Mouse (Mus musculus) olfactory bulb, adult 2 months (tissue): ENCODE results near the gene Olfr654. TPM values are rescaled to one million over a fixed set of nuclear protein-coding genes. Genes with fewer than 3 reads are reported as not detected.

Experiments used
- H3K27ac ChIP-seq: fragments of 200-500 bp; 2 replicates; pipeline ENCODE4 v1.5.1; 2012; ENCODE audit warnings: low read depth, low read length; ENCODE audit not compliant: insufficient read depth
- H3K4me1 ChIP-seq: fragments of 200-500 bp; 2 replicates; pipeline ENCODE4 v1.6.1; 2012; ENCODE audit warnings: low read length; ENCODE audit not compliant: control insufficient read depth, insufficient read depth
- H3K4me3 ChIP-seq: fragments of 200-500 bp; 2 replicates; pipeline ENCODE4 v1.5.1; 2012; ENCODE audit warnings: mild to moderate bottlenecking, low read depth, low read length, moderate library complexity; ENCODE audit not compliant: insufficient read depth
- CTCF ChIP-seq: fragments of 200-500 bp; IDR thresholded peaks from 2 replicates; pipeline ENCODE4 v1.5.1; 2012; ENCODE audit warnings: low read depth, mild to moderate bottlenecking, low read length, moderate library complexity; ENCODE audit not compliant: insufficient read depth
- POLR2A ChIP-seq: fragments of 200-500 bp; IDR thresholded peaks from 2 replicates; pipeline ENCODE4 v1.6.1; 2012; ENCODE audit warnings: mild to moderate bottlenecking, low read depth, low read length, moderate library complexity; ENCODE audit not compliant: insufficient read depth
- WGBS: fragments of 180-500 bp; shearing (Covaris S2); methylation state at CpG from one replicate; pipeline ENCODE4 v1.1.7; 2018; 5-methylcytosine and 5-hydroxymethylcytosine counted together
- polyA plus RNA-seq: library from polyadenylated mRNA; stranded (reverse); fragments of >200 nt; gene quantifications from 2 replicates; pipeline ENCODE4 v1.2.4, GENCODE M21; 2012; ENCODE audit warnings: low replicate concordance; ENCODE audit not compliant: missing spikeins, insufficient read depth, insufficient read length

Gene Olfr654
- polyA plus RNA-seq, 1 experiment, result not detected

GRCm38 (mm10) chr7:104603173-104603572 is 16.3 kb downstream of the Olfr654 start:
- no peak overlapping the region for H3K27ac ChIP-seq
- 4% methylated on average over 3 of the region's 3 CpGs for WGBS
- H3K4me1 ChIP-seq, result no peaks in the 10 kb centered on the region
- no peak overlapping the region for H3K4me3 ChIP-seq
- TF ChIP-seq POLR2A, result no peak

GRCm38 (mm10) chr7:104604727-104605126 is 17.9 kb downstream of the Olfr654 start:
- no peak overlapping the region for H3K4me3 ChIP-seq
- H3K4me1 ChIP-seq, result no peaks in the 10 kb centered on the region
- no peak overlapping the region for H3K27ac ChIP-seq
- TF ChIP-seq CTCF (no peak), POLR2A (no peak)

GRCm38 (mm10) chr7:104613655-104614054 is 26.8 kb downstream of the Olfr654 start, which contains the start of gene Olfr656:
TSS of gene Olfr656 (plus strand) at chr7:104613955.
- 70% methylated on average over 4 of the region's 4 CpGs for WGBS
- H3K4me3 ChIP-seq, result no peak within 1 kb of the TSS
- H3K27ac ChIP-seq, result no peak within 1 kb of the TSS
- no peaks in the 10 kb centered on the region for H3K4me1 ChIP-seq
- no peak for TF ChIP-seq CTCF
- TF ChIP-seq POLR2A, result no peak

GRCm38 (mm10) chr7:104624494-104624893 is 37.7 kb downstream of the Olfr654 start, which contains the start of gene Olfr657:
TSS of gene Olfr657 (plus strand) at chr7:104624794.
- Histone ChIP-seq H3K4me3 (no peak within 1 kb of the TSS), H3K27ac (no peak within 1 kb of the TSS), H3K4me1 (no peaks in the 10 kb centered on the region)
- TF ChIP-seq CTCF (no peak), POLR2A (no peak)

Other genes starting within 250 kb of the Olfr654 start
- gene Trim12c, start 233.7 kb upstream of the Olfr654 start, polyA plus RNA-seq, result not detected in 2 replicates
- gene Trim30b, start 217.1 kb upstream of the Olfr654 start, polyA plus RNA-seq, result not detected in 2 replicates
- not detected in 2 replicates for gene Trim30c, start 186.2 kb upstream of the Olfr654 start, polyA plus RNA-seq
- gene Trim30a, start 121.8 kb upstream of the Olfr654 start, polyA plus RNA-seq, result not detected in 2 replicates
- gene Trim30d, start 79.2 kb upstream of the Olfr654 start, polyA plus RNA-seq, result not detected in 2 replicates
- gene Olfr651, start 36.9 kb upstream of the Olfr654 start, polyA plus RNA-seq, result not detected in 2 replicates
- not detected in 2 replicates for gene Olfr652, start 26.1 kb upstream of the Olfr654 start, polyA plus RNA-seq
- not detected in 2 replicates for gene Olfr653, start 9.7 kb upstream of the Olfr654 start, polyA plus RNA-seq
- gene Olfr655, start 14.8 kb downstream of the Olfr654 start, polyA plus RNA-seq, result not detected in 2 replicates
- not detected in 2 replicates for gene Olfr656, start 26.9 kb downstream of the Olfr654 start, polyA plus RNA-seq
- not detected in 2 replicates for gene Olfr657, start 37.8 kb downstream of the Olfr654 start, polyA plus RNA-seq
- gene Olfr658, start 60.3 kb downstream of the Olfr654 start, polyA plus RNA-seq, result not detected in 2 replicates
- not detected in 2 replicates for gene Olfr659, start 79.7 kb downstream of the Olfr654 start, polyA plus RNA-seq
- gene Olfr661, start 99.5 kb downstream of the Olfr654 start, polyA plus RNA-seq, result not detected in 2 replicates
- gene Usp17le, start 190.4 kb downstream of the Olfr654 start, polyA plus RNA-seq, result not detected in 2 replicates